Mouse (Mus musculus): Measurements from ENCODE around the gene Ube2v1.

Ube2v1 gene

DNA sequence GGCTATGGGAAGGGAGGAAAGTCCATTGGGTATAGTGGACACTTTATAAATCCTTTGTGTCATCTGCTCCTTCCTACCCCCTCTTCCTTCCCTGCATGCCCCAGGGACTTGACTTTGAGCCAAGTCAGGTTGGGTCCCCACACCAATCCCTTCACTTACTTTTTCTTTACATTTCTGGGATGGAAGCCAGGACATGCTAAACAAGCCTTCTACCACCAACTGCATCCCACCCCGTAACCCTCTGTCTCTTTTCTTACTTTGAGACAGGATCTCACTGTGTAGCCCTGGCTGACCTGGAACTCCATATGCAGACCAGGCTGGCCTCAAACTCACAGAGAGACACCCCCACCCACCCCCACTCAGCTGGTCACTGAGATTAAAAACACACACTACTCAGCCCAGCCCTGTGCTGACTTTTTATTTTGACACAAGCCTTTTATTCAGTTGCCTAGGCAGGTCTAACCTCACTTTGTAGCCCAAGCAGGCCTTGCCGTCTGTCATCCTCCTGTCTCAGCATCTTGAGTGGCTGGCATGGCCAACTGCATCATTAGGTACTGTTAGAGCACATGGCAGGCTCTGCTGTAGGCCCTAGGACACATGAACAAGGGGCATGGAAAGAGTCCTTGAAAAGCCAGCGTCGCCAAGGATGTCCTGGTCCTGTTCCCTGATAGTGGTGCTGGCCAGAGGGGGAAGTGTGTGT, 38.2 kb downstream of the Ube2v1 start:
- DNase-seq (ENCODE audit: low spot score) = no peak

DNA sequence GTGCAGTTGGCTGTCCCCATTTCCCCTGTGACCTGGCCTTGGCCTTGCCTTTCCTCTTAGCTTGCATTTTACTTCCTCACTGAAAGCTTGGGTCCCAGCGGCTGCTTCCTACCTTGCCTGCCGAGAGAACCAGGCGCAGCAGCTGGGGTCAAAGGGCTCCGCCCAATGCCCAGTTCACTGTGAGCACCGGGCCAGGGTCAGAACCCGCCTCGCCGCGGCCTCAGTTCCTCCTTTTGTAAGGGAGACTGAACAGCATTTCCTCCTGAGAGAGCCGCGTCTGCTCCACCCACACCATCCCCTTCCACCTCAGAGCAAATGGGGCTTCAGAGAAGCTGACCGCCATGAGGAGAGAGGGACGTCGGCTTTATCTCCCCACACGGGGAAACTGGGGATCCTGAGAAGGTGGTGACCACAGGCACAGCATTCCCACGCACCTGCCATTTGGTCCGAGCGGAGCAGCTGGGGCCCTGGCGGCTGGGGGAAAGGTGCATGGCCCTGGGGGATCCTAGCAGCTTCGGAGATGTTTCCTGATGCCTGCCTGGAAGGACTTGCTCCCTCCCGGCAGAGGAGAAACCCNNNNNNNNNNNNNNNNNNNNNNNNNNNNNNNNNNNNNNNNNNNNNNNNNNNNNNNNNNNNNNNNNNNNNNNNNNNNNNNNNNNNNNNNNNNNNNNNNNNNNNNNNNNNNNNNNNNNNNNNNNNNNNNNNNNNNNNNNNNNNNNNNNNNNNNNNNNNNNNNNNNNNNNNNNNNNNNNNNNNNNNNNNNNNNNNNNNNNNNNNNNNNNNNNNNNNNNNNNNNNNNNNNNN, 42.9 kb downstream of the Ube2v1 start:
- DNase-seq (ENCODE audit: low spot score) = no peak

DNA sequence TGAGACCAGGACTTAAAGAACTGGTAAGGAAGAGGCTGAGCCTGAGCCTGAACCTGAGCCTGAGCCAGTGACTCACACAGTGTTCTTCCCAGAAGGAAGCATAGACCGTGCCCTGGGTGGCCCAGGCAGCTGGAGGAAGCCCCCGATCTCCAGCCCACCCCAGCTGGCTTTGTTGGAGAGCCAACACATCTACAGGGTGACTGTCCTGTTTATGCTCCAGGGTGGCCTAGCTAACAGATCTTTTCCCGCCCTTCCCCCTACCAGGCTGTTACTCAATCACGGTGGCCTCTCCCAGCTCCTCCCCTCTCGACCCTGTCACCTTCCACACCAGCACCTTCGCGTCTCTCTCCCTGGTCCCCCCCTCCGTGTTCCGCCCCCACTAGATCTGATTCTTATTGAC, 44.9 kb downstream of the Ube2v1 start:
- no peak for DNase-seq (ENCODE audit: low spot score)

DNA sequence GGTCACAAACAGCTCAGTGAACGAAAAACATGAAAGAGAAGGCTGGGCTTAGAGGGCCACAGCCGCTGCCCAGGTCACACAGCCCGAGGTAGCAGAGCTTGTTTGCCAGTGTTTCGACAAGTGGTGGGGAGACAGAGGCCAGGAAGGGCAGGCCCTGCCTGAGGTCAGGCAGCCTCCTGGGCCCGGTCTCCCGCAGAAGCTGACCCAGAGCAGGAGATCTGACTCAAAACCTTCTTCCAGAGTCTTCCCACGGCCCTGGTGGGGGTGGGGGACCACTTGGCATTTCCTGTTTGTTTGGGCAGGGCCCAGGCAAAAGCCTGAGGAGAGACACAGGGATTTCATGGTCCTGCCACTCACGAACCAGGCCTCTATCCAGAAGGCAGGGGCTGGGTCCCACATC, 45.9 kb downstream of the Ube2v1 start:
- DNase-seq (ENCODE audit: low spot score) = no peak

DNA sequence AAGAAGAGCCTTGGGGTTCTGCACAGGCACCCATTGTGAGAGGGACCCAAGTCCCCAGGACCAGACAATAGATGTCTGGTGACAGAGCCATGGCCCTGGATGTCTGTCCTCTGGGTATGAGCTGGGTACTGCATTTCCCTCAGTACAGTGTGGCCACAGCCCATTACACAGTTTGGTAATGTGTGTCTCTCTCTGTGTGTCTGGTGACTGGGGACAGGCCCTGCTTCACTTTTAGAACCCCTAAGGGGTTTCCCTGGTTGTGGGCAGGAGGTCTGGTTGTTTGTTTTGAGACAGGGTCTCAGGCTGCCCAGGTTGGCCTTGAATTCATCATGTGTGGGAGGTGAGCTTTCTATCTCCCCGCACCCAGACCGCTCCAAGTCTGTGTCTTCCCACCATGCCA, 46.6 kb downstream of the Ube2v1 start:
- DNase-seq (ENCODE audit: low spot score) = no peak

DNA sequence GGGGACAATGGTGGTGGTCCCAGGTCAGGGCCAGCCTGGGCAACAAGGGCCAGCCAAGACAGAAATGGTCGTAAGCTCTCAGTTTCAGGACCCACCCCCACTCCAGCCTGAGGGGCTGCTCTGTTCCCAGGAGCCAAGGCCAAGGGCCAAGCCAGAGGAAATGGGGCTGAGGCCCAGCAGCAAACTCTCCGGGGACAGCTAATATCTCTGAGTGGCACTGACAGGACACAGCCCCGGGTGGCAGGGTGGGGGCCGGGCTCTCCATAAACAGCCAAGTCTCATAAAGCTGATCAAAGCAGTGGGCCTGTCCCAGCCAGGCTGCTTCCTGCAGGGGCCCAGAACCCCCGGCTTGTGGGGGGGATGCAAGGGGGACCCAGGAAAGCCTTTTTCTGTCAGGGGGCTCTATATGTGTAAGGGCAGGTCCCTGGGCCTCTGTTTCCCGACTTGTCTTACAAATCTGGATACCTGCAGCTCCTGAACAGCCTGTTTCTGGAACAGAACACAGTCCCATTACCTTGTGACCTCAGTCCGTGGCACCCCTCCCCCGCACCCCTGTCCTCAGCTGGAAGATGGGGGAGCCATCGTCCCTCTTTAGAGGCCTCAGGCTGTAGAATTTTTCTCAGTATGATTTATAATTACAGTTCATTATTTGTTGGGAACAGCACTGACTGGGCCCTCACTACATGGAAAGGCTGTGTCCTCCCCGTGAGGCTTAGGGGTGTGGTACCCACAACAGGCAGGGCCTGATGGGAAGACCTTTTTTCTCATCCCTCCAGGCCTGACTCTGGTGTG, 48.5 kb downstream of the Ube2v1 start:
- no peak for DNase-seq (ENCODE audit: low spot score)

DNA sequence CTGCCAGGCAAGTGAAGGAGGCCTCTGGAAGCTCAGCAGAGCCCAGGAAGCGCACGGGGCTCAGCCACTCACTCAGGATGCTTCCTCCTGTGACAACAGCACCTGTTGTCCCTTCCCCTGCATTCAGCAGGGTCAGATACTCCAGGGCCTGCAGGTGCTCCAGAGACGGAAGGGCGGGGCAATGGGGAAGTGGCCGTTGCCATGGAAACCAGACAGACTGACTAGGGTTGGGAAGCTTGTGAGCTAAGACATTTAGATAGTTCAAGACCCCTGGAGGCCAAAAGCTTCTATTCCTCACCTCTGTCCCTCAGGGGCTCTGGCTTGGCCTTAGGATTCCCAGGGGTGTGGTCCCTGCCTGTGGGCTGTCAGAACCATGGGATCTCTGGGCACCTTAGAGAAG, 53.4 kb downstream of the Ube2v1 start:
- no peak for DNase-seq (ENCODE audit: low spot score)

DNA sequence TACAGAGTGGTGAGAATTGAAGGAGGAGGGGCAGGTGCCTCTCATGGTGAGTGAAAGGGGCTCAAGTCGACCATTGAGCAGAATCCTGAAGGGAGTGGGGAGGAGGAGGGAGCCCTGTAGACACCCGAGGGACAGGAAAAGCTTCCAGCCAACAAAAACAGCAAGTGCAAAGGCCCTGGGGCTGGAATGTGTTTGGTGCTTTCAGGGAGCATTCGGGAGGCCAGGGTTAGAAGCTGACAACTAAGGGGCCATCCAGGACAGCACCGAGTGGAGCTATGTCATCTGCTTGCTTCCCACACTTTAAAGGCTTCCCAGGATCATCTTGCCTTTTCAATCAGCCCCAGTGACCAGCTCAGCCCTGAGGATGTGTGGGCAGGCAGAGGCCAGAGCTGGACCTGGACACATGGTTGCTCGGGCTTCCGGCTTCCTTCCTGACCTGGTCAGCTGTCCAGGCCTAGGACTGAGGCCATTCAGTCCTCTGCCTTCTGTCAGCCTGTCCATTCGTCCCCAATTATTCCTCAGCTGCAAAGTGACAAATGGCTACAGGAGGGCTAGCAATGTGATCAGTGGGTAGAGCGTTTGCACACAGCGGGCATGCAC, 54.6 kb downstream of the Ube2v1 start:
- DNase-seq (ENCODE audit: low spot score) = no peak

DNA sequence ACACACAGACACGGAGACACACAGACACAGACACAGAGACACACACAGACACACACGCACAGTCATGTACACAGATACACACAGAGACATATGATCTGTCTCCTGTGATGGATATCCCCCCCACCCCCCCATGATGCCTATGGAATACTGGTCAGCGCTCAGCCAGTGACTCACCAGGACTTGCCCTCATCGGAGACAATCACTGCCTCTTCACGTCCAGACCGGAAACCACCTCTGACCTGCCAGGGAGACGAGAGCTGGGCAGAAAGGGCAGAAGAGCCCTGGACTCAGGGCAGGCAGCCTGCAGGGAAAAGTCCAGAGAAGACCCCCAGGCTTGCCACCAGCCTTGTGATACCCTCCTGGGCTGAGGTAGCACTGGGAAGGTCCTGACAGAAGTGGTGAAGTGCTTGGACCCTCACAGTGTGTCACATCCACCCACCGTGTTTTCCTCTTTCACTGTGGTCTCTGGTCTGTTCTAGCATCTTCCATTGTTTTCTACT, 55.7 kb downstream of the Ube2v1 start:
- DNase-seq (ENCODE audit: low spot score) = no peak

DNA sequence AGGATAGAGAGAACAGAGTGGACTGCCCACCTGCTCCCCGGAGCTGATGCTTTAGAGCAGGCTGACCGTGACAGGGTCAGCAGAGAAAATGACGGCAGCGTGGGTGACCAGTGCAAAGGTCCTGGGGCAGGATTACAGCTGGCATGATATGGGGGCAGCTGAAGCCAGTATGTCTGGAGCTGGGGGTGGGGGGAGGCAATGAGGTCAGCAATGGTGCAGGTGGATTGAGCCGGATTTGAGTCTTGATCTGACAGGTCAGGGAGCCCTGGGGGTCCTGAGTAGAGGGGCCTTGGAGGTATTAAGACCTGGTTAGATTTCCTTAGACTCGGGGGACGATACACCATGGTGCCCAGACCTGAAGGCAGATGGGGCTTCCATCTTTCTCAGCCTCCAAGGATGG, 56.3 kb downstream of the Ube2v1 start:
- no peak for DNase-seq (ENCODE audit: low spot score)

DNA sequence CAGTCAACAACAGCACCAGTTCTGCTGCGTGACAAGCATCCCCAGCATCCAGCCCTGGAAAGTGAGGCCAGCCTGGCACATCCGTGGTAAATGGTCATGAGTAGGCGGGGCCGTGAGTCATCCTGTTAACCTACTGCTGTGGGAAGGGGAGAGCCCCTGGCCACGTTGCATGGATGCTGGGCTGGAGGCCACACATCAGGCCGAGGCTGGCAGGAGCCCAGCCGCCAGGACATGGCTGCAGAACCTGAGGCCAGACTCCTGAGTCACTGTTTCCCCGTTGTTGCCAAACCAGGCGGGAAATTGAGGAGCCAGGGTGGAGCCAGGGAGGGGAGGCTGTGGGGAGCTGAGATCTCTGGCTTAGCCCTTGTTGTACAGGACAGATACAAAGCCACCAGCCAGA, 57.1 kb downstream of the Ube2v1 start:
- no peak for DNase-seq (ENCODE audit: low spot score)

DNA sequence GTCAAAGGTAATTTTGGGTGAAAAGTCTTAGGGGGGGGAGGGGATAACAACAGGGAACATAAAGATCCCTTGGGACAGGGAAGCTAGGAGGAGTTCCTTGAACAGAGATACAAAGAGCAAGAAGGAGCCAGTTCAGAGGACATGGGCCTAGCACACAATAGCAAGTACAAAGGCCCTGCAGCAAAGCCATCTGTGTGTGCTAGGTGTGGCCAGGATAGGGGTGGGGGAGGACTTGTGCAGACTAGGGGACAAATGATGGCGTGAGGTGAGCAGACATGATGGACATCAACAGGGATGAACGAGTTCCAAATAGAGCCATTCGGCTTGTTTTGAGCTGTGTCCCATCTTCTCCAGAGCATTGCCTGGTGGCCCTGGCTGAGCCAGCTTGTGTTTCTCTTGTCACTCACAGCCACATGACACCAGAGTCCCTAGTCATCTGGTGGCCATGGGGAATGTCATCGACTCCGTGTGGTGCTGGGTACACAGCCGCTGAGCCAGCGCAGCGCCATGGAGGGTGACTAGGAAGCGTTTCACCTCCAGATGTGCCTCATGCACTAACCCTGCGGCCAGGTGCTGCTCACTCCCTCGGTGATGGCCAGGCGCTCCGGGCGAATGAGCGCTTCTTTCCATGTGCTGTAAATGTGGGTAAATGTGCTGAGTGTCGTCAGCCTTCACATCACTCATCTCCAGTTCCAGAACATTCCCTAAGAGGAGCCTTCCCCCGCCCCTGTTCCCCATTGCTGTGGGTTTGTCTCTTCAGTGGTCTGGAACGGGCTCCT, 60.3 kb downstream of the Ube2v1 start:
- DNase-seq (ENCODE audit: low spot score) = no peak

DNA sequence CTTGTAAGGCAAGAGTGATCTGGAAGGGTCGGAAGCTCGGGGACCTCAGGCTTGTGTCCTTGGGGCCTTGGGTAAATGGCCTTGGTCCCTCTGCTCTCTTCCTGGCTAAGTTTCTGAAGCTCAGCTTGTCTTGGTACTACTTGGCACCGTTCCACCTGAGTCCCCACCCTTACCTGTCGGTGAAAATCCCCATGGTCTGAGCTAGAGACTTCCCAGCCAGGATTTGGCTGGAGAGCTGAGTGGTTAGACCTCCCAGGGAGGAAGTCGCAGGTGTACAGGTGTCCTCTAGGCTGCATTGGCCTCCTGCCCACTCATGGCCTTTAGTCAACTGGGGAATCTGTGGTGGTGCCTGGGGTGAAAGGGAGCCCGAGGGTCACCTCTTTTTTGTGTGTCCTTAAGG, 61.1 kb downstream of the Ube2v1 start:
- DNase-seq (ENCODE audit: low spot score) = no peak

DNA sequence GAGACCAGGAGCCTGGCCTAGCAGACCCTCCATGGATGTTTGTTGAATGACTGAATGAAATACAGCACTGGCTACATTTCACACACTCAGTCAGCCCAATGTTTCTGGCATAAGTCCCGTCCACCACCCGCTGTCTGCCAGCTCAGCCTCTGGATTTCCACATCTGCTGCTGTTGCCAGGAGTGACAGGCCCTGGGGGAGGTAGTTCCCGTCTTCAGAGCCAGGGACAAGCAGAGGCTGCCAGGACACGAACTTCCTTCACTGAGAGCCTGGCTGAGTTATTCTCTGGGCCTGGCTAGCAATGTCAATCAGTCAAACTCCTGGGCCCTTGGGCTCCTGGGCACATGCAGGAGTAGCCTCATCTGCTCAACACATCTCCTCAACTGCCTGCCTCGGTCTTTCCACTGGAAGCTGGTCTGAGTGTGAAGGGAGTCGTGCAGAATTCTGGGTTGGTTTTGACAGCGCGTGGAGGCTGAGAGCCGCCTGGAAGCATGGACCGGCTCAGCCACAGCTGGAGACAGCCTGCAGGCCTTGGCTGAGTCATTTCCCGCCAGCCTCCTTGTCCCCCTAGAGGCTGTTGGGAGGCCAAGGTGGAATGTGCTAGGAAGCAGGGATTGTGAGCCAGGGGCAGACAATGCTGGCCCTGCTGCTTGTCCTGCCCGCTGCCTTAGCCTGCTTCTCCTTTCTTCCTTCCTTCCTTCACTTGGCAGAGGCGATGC, 61.8 kb downstream of the Ube2v1 start:
- no peak for DNase-seq (ENCODE audit: low spot score)

DNA sequence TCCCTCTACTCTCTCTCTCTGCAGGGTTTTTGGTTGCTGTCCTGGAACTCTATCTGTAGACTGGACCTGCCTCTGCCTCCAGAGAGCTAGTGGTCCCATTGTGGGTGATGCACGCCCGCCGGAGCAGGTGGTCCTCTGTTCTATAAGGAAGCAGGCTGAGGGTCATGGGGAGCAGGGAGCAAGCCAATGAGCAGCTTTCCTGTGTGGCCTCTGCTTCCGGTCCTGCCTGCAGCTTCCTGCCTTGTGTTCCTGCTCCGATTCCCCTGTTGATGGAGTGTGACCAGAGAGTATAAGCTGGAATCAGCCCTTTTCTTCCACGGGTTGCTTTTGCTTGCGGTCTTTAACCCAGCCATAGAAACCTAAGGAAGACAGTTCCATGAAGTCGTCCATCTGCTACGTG, 63.8 kb downstream of the Ube2v1 start:
- DNase-seq (ENCODE audit: low spot score) = no peak

DNA sequence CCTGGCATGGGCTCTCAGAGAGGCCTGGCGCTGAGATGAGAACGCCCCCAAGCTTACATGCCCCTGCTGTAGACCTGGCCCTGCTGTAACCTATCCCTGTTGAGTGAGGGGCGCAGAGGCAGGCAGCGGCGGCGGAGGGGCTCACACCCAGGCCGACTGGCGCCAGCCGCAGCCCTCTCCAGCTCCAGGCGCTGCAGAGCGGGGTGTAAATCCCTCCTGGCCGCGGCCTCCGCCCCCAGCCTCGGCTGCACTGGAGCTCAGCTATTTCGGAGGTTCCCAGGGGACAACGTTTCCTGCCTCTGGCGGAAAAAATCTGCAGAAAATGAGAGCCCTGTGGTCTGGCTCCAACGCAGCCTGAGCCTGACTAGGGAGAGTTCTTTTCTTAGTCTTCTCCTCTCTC, 66.2 kb downstream of the Ube2v1 start:
- no peak for DNase-seq (ENCODE audit: low spot score)

DNA sequence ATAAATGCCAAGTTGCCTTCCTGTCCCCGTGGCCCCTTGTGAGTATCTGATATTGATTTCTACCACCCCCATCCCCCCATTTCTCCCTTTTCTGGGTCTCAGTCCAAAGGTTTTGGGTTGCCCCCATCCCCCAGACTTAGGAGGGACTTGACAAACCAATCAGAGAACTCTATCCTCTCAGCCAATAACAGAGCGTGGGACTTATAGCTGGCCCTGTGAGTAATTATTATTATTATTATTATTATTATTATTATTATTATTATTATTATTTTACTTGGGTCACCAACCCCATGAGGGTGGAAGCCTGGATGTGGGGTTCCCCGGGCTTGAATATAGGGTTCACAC, 66.6 kb downstream of the Ube2v1 start:
- DNase-seq (ENCODE audit: low spot score) = no peak

DNA sequence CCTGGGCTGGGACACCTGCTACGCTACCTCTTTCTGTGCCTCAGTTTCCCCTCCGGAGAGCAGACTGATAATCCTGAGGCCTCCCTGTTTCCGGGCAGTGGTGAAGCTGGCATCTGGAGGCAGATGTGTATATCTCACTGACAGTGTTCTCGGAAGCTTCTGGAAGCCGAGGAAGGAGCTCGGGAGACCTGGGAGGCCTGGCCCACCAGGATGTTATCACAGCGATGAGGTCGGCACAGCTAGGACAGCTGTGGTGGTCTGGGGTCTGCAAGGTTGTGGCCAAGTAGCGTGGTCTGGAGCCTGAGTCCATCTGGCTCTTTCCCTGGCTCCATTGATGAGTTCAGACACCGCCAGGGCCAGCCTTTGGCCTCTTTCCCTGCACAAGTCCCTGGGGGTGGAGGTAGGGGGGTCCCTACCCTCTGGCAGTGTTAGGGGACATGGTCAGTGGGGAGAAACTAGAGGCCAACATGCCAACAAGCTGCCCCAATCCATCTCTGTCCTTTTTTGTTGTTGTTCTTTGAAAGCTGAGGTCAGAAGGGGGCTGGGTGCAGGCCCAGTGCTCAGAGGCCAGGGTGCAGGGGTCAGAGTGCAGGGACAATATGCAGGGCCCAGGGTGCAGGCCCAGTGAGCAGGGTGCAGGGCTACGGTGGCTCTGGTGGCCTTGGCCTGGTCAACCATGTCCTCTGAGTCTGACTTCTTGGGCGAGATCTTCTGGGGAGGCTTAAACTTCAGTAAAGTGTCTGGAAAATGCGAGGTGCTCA, 67.2 kb downstream of the Ube2v1 start:
- DNase-seq (ENCODE audit: low spot score) = no peak

DNA sequence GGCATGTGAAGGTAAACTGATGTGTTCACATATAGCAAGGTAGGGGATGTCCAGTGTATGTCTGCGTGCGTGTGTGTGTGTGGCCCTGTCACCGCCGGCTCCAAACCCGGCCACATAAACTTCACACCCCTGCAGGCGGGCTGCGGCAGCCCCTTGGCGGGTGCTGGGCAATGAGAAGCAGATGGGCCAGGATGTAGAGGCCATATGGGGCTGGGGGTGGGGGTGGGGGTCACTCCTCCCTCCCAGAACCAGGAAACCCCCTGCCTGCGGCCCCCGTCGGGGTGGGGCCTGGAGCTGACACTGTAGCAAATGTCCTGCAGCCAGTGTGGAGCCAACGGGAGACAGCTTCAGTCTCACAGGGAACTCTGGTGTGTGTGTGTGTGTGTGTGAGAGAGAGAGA, 68.2 kb downstream of the Ube2v1 start:
- DNase-seq (ENCODE audit: low spot score) = no peak

DNA sequence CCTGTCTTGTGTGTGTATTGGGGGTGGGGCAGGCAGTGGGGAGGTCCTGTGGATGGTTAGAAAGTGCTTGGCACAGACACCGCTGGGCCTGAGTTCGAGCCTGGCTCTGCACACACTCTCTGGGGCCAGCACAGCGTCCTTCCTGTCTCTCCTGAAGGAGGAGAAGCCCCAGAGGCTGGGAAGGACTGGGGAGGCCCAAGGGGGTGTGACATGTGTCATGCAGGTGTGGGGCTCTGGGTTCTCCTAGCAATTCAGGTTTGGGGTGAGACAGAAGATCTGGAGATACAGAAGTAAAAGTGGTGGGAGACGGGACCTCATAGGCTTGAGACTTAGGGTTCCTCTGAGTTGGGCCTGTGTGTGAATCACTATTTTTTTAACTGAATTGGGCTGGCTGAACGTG, 68.9 kb downstream of the Ube2v1 start:
- DNase-seq (ENCODE audit: low spot score) = no peak
